Mouse (Mus musculus): ENCODE results near the gene S100a9.

Gene S100a9

DNA sequence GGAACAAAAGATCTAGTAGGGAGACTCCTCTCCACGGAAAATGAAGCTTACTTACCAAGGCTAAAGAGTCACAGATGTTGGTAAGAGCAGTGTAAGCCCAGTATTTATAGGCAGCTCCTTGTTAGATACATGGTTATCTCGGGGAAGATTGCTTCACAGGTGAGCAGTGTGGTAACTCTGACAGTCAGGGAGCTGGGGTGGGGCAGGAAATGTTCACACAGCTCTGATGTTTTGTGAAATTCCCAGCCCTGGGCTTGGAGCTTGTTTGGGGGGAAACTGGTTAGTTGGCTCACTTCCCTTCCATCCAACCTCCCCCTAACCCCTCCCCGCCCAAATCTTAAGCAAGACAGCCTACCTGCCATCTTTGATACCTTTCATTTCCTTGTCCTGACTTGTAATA, at the start of gene S100a9:
S100a9 (minus strand) TSS at position 109 of the 400 bp plus-strand sequence.
- CTCF ChIA-PET = no interaction called here

DNA sequence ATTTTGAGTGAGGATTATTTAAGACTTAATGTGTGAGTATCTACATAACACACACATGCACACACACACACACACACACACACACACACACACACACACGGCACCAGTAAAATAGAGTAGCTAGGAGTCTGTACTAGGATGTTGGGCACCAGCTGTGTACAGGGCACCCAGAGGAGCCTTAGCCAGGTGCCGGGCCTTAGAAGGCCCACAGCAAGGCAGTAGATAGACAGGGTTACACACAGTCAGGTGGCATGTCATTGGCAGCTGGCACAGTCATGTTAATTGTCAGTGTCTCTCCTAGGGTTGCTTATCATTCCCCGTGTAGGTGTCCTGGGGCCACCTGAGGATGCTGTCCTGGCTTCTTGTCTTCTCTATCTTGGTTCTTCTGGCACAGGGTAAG, 31.1 kb upstream of the S100a9 start, which contains the start of gene Pglyrp4:
Pglyrp4 (plus strand) TSS at position 301 of the 400 bp plus-strand sequence.
- CTCF ChIA-PET = no interaction called here

DNA sequence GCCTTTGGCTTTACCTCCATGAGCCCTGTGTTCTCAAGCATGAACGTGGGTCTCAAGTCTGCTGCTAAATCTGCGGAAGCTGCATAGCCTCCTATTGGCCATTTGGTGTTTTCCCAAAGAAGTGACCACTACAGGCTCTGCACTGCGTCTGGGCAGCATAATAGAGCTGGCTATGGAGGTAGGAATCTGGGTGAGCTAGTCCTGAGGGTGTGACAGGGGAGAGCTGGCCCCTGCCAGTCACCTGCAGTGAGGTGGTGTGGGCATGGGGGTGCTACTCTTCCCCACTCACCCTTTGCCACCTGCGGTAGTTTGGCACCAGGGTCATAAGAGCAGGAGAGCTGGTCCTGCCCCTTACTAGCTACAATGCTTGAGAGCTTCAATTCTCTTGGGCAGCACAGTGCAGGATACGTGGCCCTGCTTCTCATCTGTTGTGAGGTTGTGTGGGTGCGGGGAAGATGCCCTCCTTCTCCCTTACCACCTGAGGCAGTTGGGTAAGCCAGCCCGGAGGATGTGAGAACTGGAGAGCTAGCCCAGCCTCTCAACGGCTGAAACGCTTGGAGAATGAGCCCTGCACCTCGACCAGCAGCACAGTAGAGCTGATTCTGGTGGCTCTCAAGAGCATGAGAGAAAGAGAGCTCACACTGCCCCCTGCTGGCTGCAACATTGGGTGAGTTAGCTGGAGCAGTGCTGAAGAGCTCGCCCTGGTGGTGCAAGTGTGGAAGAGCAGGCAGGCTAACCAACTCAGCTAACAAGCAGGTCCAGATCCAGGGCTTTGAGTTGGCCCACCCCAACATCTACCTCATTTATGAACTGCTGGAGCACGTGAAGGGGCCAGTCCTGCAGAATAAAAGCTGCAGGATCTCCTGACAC, 14.3 kb upstream of the S100a9 start:
- CTCF ChIA-PET = interaction anchor here (0.7 kb wide), 1 partner anchor 125 kb away, joined by 3 read pairs; no protein-coding TSS in a partner anchor

DNA sequence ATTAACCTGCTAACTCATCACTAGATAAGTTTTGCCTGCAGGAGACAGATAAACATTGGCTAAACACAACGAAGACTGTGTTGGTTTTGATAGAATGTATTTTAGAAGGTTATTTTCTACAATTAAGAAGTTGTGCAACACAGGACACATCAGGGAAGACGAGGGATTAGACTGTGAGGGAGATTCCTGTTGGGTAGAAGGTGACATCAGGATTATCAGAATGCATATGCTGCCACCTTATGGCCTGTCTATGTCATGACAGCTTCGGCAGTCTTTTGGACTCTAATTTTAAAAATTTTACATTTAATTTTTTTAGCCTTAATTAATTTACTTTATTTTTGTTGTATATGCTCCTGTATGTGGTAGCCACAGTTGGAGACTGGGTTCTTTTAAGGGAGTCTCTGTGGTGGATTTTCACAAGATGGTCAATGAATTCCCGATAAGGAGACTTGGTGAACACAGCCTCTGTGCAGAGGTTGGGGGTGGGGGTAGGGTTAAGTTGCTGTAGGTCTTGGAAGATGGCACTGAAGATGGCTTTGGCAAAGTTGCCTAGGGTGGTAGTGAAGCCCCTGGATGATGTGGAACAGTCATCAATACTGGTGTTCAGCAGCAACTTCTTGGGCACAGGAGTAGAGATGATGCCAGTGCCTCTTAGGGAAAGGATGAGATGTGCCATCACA, 13.1 kb upstream of the S100a9 start:
- CTCF ChIA-PET = interaction anchor here (0.6 kb wide), 1 partner anchor 332 kb away, joined by 4 read pairs; no protein-coding TSS in a partner anchor

DNA sequence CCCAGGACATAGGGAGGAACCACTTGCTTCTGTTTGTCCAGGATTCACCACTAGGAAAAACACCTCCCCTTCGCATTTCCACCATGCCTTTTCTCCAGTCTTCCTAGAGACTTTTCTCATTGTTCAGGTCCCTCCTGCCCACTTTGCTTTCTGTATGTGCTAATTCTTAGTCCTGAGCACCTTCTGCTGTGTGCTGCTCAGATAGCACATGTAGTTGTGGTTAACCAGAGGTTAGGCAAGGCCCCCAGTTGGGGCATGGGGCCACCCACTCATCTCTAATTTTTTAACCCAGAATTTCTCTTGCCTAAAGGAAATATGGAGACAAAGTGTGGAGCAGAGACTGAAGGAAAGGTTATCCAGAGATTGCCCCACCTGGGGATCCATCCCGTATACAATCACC, 6.7 kb upstream of the S100a9 start:
- CTCF ChIA-PET = no interaction called here

DNA sequence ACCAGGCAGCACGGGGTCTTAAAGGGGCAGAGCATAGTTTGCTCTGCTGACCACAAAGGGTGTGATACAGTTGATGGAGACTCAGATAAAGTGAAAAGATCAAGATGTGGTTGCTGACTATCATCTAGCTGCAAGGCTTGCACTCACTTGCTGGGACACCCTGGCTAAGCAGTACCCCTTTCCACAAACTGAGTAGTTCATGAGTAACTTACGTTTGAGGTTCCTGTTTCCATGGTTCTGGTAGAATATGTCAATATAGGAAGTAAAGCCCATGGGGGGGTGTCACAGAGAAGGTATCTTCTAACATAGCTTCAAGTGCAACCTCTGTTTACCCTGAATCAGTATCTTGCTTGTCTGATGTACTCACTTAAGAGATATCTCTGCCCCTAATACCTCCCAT, 2.0 kb downstream of the S100a9 start:
- CTCF ChIA-PET = no interaction called here

DNA sequence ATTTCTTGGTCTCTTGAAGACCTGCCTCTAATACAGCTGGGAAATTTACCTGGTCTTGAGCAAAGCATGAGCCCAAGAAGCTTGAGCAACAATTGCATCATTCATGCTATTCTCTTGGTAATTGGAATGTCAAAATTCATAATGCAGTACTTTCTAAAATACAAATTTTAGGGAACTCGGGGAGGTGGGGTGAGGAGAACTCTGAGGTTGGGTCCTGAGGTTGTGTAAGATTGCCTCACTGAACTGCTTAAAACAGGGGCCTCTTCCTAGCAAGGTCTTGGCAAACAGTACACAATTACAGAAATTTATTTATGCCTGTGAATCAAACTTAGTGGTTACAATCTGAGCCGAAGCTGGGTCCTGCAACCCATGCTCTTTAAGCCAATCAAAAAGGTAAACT, 8.7 kb downstream of the S100a9 start:
- CTCF ChIA-PET = no interaction called here

DNA sequence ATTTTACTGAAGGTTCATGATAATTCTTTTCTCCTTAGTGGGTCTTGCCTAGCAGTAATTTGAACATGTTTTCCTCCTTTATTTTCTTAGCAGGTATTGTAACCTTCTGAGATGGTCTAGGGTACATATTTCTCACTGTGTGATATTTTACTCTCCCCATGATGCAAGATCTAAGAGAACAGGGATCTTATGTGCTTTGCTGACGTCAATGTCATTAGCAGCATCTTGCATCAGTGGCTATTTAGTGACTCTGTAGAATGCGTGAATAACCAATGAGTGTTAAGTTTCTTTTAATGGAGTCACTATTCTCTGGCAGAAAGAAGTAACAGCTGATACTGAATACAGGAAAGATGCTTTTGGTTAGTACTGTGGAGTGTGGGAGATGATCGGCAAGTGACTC, 11.6 kb downstream of the S100a9 start:
- CTCF ChIA-PET = no interaction called here

DNA sequence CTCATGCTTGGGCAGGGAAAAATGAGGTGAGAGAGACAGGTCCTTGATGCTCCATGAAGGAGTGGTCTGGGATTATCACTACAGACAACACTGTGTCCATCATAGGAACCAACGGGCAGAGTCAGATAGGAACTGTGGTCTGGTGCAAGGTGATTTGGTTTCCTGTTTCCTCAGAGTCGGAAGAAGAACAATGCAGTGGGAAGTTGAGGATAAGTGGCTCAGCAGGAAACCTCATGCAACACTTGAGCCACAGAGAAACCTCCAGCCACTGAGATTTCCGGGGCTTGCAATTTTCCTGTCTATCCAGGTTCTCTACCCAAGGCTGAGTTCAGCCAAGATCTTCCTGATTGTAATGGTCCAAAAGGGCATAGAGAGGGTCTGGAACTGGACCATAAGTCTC, 16.9 kb downstream of the S100a9 start:
- CTCF ChIA-PET = no interaction called here

DNA sequence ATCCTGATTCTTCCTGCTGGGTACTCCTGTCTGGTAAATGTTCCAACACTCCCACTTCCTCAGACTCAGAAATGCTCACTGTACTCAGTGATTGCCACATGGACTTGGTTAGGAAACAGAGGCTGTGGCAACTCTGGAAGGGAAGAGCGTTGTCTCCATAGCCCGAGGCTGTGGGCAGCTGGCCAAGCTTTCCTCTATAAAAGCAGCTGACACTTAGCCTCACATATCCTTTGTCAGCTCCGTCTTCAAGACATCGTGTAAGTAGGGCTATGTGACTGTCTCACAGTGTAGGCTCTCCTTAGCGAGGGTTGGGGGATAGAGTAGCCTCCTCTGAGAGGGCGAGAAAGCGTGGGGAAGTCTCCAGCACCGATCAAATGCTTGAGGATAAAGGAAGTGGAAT, 26.7 kb downstream of the S100a9 start, which contains the start of gene S100a8:
S100a8 (plus strand) TSS at position 133 of the 400 bp plus-strand sequence.
- CTCF ChIA-PET = no interaction called here

DNA sequence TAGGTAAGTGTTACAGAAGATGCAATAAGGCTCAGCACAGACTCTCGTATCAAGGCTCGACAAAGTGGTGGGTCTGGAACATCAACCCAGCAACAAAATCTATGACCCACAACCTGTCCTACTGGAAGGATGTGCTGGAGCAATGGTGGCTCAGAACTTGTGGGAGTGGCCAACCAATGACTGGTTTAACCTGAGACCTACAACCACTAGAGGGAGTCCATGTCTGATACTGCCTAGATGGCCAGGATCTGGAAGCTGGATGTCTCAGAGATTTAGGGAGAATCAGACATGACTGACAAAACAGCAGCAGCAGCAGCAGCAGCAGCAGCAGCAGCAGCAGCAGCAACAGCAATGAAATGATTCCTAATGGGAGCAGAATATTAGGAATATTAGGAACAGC, 31.3 kb downstream of the S100a9 start:
- CTCF ChIA-PET = no interaction called here

DNA sequence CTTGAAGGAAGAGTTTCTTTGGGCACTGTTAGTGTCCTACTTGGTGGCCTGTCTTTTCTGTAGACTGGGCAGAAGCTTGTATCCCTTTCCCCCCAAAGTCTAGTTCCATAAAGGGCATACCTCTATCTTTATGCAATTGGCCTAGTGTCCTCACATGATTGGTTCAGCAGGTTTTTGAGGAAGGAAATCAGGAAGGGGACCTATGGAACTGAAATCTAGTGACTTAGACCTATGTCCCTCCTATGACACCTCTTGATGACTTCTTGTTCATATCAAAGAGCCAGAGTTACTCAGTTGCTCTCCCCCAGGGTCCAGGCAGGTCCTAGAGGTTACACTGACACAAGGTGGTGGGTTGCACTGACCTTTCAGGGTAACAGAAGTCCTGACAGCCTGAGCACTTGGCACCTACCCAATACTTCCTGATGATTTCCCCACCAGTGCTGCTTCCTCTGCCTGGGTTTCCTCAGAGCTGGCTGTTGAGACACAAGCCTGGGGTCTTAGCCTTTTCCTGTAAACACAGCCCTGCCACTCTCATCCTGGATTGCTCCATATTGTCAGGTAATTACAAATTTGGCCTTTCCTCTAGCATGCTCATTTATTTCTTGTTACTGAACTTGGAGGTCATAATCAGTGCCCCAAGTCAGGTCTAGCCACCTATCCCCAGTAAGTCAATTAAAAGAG, 36.0 kb downstream of the S100a9 start:
- CTCF ChIA-PET = no interaction called here

DNA sequence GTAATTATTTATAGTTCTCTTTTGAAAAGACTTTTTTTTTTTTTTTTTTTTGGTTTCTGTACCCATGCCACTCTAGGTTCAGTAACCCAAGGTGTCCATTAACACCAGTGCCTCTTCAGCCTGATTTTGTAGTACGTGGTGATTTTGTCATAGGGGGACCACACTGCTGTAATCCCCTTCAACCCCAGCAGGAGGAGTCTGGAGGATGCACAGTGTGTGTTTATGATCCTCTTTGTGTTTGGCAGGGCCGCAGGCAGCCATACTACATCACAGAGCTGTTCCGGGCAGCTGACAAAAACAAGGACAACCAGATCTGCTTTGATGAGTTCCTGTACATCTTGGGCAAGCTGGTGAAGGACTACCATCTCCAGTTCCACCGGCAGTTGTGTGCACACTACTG, 38.1 kb downstream of the S100a9 start:
- CTCF ChIA-PET = no interaction called here

DNA sequence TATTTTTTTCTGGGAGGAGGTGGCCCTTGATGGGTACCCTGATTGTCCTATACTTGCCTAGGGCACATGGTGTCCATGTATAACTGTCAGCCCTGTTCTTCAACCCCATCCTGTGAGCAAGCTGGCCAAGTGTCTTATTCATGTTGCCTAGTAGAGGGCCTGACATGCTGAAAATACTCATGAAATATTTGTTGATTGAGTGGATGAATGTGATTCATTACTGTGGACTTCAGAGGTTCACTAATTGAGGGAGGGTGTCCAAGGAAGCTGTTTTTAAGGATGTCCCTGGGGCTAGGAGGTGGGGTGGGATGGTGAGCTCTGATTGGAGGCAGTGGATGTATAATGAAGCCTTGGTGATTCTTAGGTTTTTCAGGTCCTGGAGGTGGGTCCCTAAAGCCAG, 41.8 kb downstream of the S100a9 start, which contains the start of gene S100a7a:
S100a7a (plus strand) TSS at position 301 of the 400 bp plus-strand sequence.
- CTCF ChIA-PET = no interaction called here

DNA sequence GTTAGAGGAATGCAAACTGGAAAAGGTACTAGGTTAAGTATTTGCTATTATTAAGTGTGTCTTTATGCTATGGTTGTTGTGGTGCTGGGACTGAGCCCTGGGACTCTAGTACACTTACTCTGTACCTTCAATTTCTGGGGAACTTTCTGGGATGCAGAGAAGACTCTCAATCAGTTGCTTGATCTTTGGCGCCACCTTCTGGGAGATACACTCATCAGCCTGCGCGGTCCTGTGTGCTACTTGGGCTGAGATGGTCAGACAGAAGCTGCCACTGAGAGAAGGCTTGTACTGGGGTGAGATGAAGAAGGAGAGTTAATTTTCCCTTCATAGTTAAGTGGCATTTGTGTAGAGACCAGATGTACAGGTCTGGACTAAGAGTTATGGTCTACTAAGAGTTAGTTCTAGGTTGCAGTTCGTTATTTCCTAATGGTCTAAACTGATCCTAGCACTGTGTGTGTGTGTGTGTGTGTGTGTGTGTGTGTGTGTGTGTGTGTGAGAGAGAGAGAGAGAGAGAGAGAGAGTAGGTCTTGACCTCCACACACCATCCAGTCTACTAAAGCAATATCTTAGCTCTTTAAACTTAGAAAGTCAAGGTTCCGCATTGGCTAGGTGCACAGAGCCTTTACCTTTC, 42.5 kb downstream of the S100a9 start:
- CTCF ChIA-PET = interaction anchor here (0.7 kb wide), 2 partner anchors 14 to 51 kb away, joined by 3 to 4 read pairs; no protein-coding TSS in a partner anchor

DNA sequence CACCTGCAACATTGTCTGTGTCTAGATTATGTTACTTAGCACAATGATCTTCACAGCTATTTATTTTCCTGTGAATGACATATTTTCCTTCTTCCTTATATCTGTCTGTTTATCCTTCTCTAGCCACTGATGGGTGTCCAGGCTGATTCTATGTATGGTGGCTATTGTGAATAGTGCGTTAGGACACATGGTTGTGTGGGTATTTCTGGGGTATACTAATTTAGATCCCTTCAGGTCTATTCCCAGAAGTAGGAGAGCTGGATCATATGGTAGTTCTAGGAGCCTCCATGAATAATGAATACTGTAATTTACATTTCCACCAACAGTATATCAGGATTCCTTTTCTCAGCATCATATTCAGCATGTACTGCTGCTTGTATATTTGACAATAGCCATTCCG, 45.7 kb downstream of the S100a9 start:
- CTCF ChIA-PET = no interaction called here

DNA sequence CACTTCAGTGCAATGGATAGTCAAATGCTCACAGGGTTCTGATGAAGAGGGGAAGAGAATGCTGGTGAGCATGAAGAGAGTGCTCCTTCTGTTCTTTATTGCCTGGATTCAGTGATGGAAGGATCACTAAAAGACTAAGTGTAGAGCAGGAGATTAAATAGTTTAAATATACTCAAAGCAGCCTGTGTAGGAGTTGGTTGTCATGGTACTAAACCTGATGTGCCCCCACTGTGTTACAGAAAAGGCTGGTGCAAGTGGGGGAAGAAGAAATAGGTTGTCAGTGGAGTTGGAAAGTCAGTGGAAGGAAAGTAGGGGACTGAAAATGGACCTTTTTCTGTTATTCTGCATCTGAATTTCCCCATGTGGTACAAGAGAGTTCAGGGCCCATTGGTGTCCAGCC, 46.5 kb downstream of the S100a9 start:
- CTCF ChIA-PET = no interaction called here

DNA sequence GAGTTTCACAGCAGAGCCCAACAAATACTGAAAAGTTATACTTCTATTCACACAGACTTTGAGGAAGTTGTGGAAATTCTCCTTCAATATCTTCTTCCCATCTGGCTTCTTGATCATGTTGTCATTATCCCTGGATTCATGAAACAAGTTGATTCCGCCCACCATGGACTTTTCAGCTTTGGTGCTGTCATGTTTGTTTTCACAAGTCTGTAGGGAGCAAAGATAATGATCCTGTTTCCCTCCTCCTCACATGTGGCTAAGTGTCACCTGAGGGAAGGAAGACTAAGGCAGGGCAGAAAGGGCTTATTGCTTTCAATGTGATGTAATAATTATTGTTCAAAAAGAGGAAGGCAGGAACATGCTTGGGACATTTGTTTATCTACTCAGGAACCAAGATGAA, 48.2 kb downstream of the S100a9 start:
- CTCF ChIA-PET = no interaction called here

DNA sequence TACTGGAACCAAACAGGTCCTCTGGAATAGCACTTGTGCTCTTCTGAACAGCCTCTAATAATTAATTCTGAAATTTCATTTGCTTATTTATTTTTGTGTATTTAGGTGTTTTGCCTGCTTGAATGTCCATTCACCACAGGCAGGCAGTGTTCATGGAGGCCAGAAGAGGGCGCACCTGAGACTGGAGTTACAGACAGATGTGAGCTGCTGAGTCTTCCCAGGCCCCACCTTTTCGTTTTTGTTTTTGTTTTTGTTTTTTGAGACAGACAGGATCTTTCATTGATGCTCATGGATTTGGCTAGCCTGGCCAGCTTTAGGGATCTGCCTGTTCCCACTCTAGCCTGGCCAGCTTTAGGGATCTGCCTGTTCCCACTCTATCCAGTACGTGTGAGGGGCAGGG, 51.3 kb downstream of the S100a9 start:
- CTCF ChIA-PET = no interaction called here
